Mouse (Mus musculus): ENCODE results near the gene Tmem179. TPM values are rescaled to one million over a fixed set of nuclear protein-coding genes. Genes with fewer than 3 reads are reported as not detected.
A peak's percentile ranks its signal among the peaks of the same experiment; 100 is the strongest.

Tmem179 gene
- total and polyA plus RNA-seq, 3 experiments, result not detected

DNA sequence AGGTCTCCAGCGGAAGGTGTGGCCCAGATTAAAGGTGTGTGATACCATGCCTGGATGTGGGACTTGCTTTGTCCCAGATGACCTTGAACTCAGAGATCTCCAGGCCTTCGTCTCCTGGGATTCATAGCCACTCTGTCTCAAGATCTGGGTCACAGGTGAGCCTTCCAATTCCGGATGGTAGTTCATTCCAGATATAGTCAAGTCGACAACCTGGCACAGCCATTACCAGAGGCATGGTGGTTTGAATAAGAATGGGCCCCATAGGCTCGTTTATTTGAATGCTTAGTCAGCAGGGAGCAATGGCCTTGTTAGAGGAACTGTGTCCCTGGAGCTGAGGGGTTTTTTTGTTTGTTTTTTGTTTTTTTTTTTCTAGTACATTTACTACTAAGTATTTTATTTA, 40.7 kb upstream of the Tmem179 start:
- H3K27ac ChIP-seq (ENCODE audit: insufficient read depth, low read depth), result no peak overlapping the region
- H3K36me3 ChIP-seq (replicated peaks in 1 of 2; ENCODE audit: control insufficient read depth in 1 of 2, insufficient read depth in 1 of 2, low read length in 1 of 2), result no peaks in the 10 kb centered on the region
- no peak for DNase-seq (ENCODE audit: extremely low read depth)
- in situ Hi-C loops (cut with MboI; ENCODE audit: low pct_ligation_motif_present, low pct_unique_long_range_greater_than_20kb, low sequenced_read_pairs) (loop anchor here (10.0 kb wide), 1 partner anchor 148 kb away; no protein-coding TSS in a partner anchor), dilution Hi-C loops (cut with MboI; ENCODE audit: extremely low pct_ligation_motif_present, extremely low pct_unique_long_range_greater_than_20kb, low sequenced_read_pairs) (no loop called here)
- H3K4me2 ChIP-seq (ENCODE audit: insufficient read depth, low read depth, poor library complexity, severe bottlenecking), result no peak overlapping the region
- H3K9me3 ChIP-seq (replicated peaks; ENCODE audit: low read length), result no peaks in the 10 kb centered on the region
- TF ChIP-seq MAFK (IDR thresholded peaks at IDR 0.05; ENCODE audit: insufficient replicate concordance, low read length) (peak; percentile 25; the same call in 1 of the 2 replicates), TBP (conservative IDR thresholded peaks at IDR 0.05; ENCODE audit: low read depth, low read length) (no peak)
- no peaks in the 10 kb centered on the region for H3K79me2 ChIP-seq (replicated peaks; ENCODE audit: control insufficient read depth, extremely low read depth, insufficient read depth, poor library complexity, severe bottlenecking)
- H3K9ac ChIP-seq (ENCODE audit: insufficient read depth, low read depth), result no peak overlapping the region
- H3K27me3 ChIP-seq (replicated peaks), result no peaks in the 10 kb centered on the region
- no peak overlapping the region for H3K4me3 ChIP-seq (replicated peaks in 1 of 3; ENCODE audit: low read depth in 2 of 3, low read length in 2 of 3, poor library complexity in 1 of 3)
- H3K4me1 ChIP-seq (ENCODE audit: control insufficient read depth in 1 of 2, insufficient read depth in 2 of 2), result peaks cover 9 to 40% of the 10 kb centered on the region in 2 experiments

DNA sequence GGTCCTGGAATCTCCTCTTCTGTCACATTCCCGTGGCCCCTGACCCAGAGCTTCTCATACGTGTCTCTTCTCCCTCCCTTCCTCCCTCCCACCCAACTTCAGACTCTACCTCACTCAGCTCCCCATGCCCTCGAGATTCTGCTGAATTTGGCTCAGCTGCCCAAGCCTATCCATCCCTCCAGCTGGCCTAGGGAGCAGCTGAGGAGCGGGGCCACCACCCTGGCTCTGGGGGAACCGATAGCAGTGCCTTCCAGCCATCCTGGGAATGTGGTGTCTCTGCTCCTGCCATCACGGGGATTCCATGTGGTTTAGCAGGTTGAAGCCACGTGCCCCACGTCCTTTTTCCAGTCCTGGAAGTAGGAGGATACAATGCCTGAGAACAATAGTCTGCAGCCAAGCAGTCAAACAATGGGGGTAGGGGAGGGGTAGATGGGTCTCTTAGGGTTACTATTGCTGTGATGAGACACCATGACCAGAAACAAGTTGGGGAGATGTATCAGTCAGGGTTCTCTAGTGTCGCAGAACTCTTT, 40.0 kb upstream of the Tmem179 start:
- no peak overlapping the region for H3K4me3 ChIP-seq (replicated peaks in 1 of 3; ENCODE audit: low read depth in 2 of 3, low read length in 2 of 3, poor library complexity in 1 of 3)
- H3K36me3 ChIP-seq (replicated peaks in 1 of 2; ENCODE audit: control insufficient read depth in 1 of 2, insufficient read depth in 1 of 2, low read length in 1 of 2), result no peaks in the 10 kb centered on the region
- H3K27me3 ChIP-seq (replicated peaks), result no peaks in the 10 kb centered on the region
- dilution Hi-C loops (cut with MboI; ENCODE audit: extremely low pct_ligation_motif_present, extremely low pct_unique_long_range_greater_than_20kb, low sequenced_read_pairs), result no loop called here
- H3K9me3 ChIP-seq (replicated peaks; ENCODE audit: low read length), result no peaks in the 10 kb centered on the region
- peaks cover 9 to 42% of the 10 kb centered on the region in 2 experiments for H3K4me1 ChIP-seq (ENCODE audit: control insufficient read depth in 1 of 2, insufficient read depth in 2 of 2)
- in situ Hi-C loops (cut with MboI; ENCODE audit: low pct_ligation_motif_present, low pct_unique_long_range_greater_than_20kb, low sequenced_read_pairs), result loop anchor here (10.0 kb wide), 1 partner anchor 148 kb away; no protein-coding TSS in a partner anchor
- no peak for TF ChIP-seq CHD1 (IDR thresholded peaks at IDR 0.05; ENCODE audit: low read depth, low read length)
- no peak for TF ChIP-seq USF2 (conservative IDR thresholded peaks at IDR 0.05; ENCODE audit: low read depth, low read length)
- no peak for TF ChIP-seq CHD2 (IDR thresholded peaks at IDR 0.05; ENCODE audit: low read length)
- no peak for TF ChIP-seq KAT2A (IDR thresholded peaks at IDR 0.05; ENCODE audit: insufficient replicate concordance, low read length)
- no peak for TF ChIP-seq POLR2A (IDR thresholded peaks at IDR 0.05; ENCODE audit: low read depth, low read length)
- TF ChIP-seq MAX (IDR thresholded peaks at IDR 0.05; ENCODE audit: low read length), result no peak
- TF ChIP-seq SMC3 (IDR thresholded peaks at IDR 0.05; ENCODE audit: low read depth, low read length), result no peak
- no peak for TF ChIP-seq USF1 (IDR thresholded peaks at IDR 0.05; ENCODE audit: low read depth, low read length)
- no peak for TF ChIP-seq PAX5 (IDR thresholded peaks at IDR 0.05; ENCODE audit: low read length)
- TF ChIP-seq NRF1 (IDR thresholded peaks at IDR 0.05; ENCODE audit: low read depth, low read length), result no peak
- no peak for TF ChIP-seq TBP (conservative IDR thresholded peaks at IDR 0.05; ENCODE audit: low read depth, low read length)
- TF ChIP-seq RCOR1 (conservative IDR thresholded peaks at IDR 0.05; ENCODE audit: low read depth, low read length), result no peak
- TF ChIP-seq JUND (conservative IDR thresholded peaks at IDR 0.05; ENCODE audit: low read depth, low read length), result no peak
- TF ChIP-seq POLR2AphosphoS2 (IDR thresholded peaks at IDR 0.05; ENCODE audit: low read depth, low read length), result no peak
- no peak for TF ChIP-seq RAD21 (IDR thresholded peaks at IDR 0.05; ENCODE audit: low read depth, low read length)
- no peak for TF ChIP-seq EP300 (IDR thresholded peaks at IDR 0.05; ENCODE audit: low read length)
- TF ChIP-seq ETS1 (conservative IDR thresholded peaks at IDR 0.05; ENCODE audit: low read depth, low read length), result no peak
- no peak overlapping the region for H3K4me2 ChIP-seq (ENCODE audit: insufficient read depth, low read depth, poor library complexity, severe bottlenecking)
- H3K9ac ChIP-seq (ENCODE audit: insufficient read depth, low read depth), result no peak overlapping the region
- no peaks in the 10 kb centered on the region for H3K79me2 ChIP-seq (replicated peaks; ENCODE audit: control insufficient read depth, extremely low read depth, insufficient read depth, poor library complexity, severe bottlenecking)
- H3K27ac ChIP-seq (ENCODE audit: insufficient read depth, low read depth), result no peak overlapping the region
- no peak for DNase-seq (ENCODE audit: extremely low read depth)
